ENCODE assay signal across 21 mouse cellular contexts in genomic region chr7:80095598-80096309, GRCm38 (mm10). TPM values are rescaled to one million over a fixed set of nuclear protein-coding genes. Genes with fewer than 3 reads are reported as not detected.
A peak's percentile ranks its signal among the peaks of the same experiment; 100 is the strongest.
DNase-seq lines count a peak whose midpoint lies in the region; ATAC-seq lines count a peak whose summit lies in the region.
"Had no signal": no experiment of that assay in that cellular context is flagged by ENCODE, and none has a peak within 500 bp of the region (broad histone marks: within the 10 kb centered on the region; RNA-seq: fewer than 3 reads in every experiment).

No protein-coding gene starts in this region.

- H3K4me1 ChIP-seq in hindbrain, embryonic 13.5 days (replicated peaks), result peaks cover 13% of the 10 kb centered on the region
- peaks cover 2% of the 10 kb centered on the region; the same call in 1 of the 2 replicates for H3K4me1 ChIP-seq in hindbrain, embryonic 10.5 days (replicated peaks)
- H3K4me1 ChIP-seq in midbrain, embryonic 12.5 days, result no peaks in the 10 kb centered on the region
- no peaks in the 10 kb centered on the region for H3K4me1 ChIP-seq in midbrain, embryonic 14.5 days (ENCODE audit: control insufficient read depth, insufficient read depth, low read length)

- no peak overlapping the region for H3K4me3 ChIP-seq in hindbrain, embryonic 13.5 days
- no peak overlapping the region for H3K4me3 ChIP-seq in hindbrain, embryonic 10.5 days
- H3K4me3 ChIP-seq in midbrain, embryonic 12.5 days, result no peak overlapping the region
- no peak overlapping the region for H3K4me3 ChIP-seq in midbrain, embryonic 14.5 days (replicated peaks; ENCODE audit: low read depth, low read length)
- H3K4me3 ChIP-seq: heart, embryonic 10.5 days; lung, embryonic 15.5 days; megakaryocyte, embryonic 14.5 days; midbrain, embryonic 15.5 days; stomach, embryonic 15.5 days had no signal

- H3K9me3 ChIP-seq in hindbrain, embryonic 13.5 days, result no peaks in the 10 kb centered on the region
- H3K9me3 ChIP-seq in hindbrain, embryonic 10.5 days, result no peaks in the 10 kb centered on the region
- H3K9me3 ChIP-seq in midbrain, embryonic 12.5 days, result no peaks in the 10 kb centered on the region
- no peaks in the 10 kb centered on the region for H3K9me3 ChIP-seq in midbrain, embryonic 14.5 days (ENCODE audit: control insufficient read depth, low read length)
- H3K9me3 ChIP-seq: heart, embryonic 10.5 days; lung, embryonic 15.5 days; megakaryocyte, embryonic 14.5 days; midbrain, embryonic 15.5 days; stomach, embryonic 15.5 days had no signal

- no peak overlapping the region for H3K4me2 ChIP-seq in hindbrain, embryonic 13.5 days
- H3K4me2 ChIP-seq in midbrain, embryonic 12.5 days (replicated peaks), result no peak overlapping the region
- H3K4me2 ChIP-seq in midbrain, embryonic 14.5 days (ENCODE audit: low read length), result no peak overlapping the region
- H3K4me2 ChIP-seq: lung, embryonic 15.5 days; midbrain, embryonic 15.5 days; stomach, embryonic 15.5 days had no signal

- WGBS in hindbrain, embryonic 13.5 days, result 89% methylated on average over 20 of the region's 20 CpGs
- 90% methylated on average over 20 of the region's 20 CpGs for WGBS in hindbrain, embryonic 10.5 days
- WGBS in midbrain, embryonic 12.5 days, result 93% methylated on average over 20 of the region's 20 CpGs
- WGBS in midbrain, embryonic 14.5 days, result 96% methylated on average over 20 of the region's 20 CpGs

- peaks cover 99% of the 10 kb centered on the region for H3K36me3 ChIP-seq in hindbrain, embryonic 13.5 days
- peaks cover 100% of the 10 kb centered on the region for H3K36me3 ChIP-seq in hindbrain, embryonic 10.5 days
- H3K36me3 ChIP-seq in midbrain, embryonic 12.5 days, result peaks cover 98% of the 10 kb centered on the region
- H3K36me3 ChIP-seq in midbrain, embryonic 14.5 days (ENCODE audit: control insufficient read depth, insufficient read depth, low read length), result peaks cover 97% of the 10 kb centered on the region

- no peaks in the 10 kb centered on the region for H3K27me3 ChIP-seq in hindbrain, embryonic 13.5 days
- no peaks in the 10 kb centered on the region for H3K27me3 ChIP-seq in hindbrain, embryonic 10.5 days (ENCODE audit: insufficient read depth, poor library complexity, severe bottlenecking)
- H3K27me3 ChIP-seq in midbrain, embryonic 12.5 days, result no peaks in the 10 kb centered on the region
- H3K27me3 ChIP-seq in midbrain, embryonic 14.5 days (ENCODE audit: control insufficient read depth, insufficient read depth, low read length), result no peaks in the 10 kb centered on the region
- H3K27me3 ChIP-seq: lung, embryonic 15.5 days; megakaryocyte, embryonic 14.5 days; midbrain, embryonic 15.5 days; stomach, embryonic 15.5 days had no signal

- no peak for ATAC-seq in hindbrain, embryonic 13.5 days (ENCODE audit: low FRiP score)
- no peak for ATAC-seq in midbrain, embryonic 12.5 days (ENCODE audit: low FRiP score, low read depth)
- ATAC-seq in midbrain, embryonic 14.5 days (ENCODE audit: low FRiP score, low TSS enrichment), result no peak
- ATAC-seq: activated CD4-positive, CD25-positive, alpha-beta regulatory T cell, adult 4 months; forebrain, embryonic 14.5 days; midbrain, embryonic 15.5 days had no signal

- H3K9ac ChIP-seq in hindbrain, embryonic 13.5 days, result peak overlapping the region; percentile 11; the same call in 1 of the 2 replicates
- no peak overlapping the region for H3K9ac ChIP-seq in midbrain, embryonic 12.5 days (replicated peaks)
- no peak overlapping the region for H3K9ac ChIP-seq in midbrain, embryonic 14.5 days (replicated peaks; ENCODE audit: low read length)
- H3K9ac ChIP-seq: lung, embryonic 15.5 days; midbrain, embryonic 15.5 days; stomach, embryonic 15.5 days had no signal

- no peak overlapping the region for H3K27ac ChIP-seq in hindbrain, embryonic 13.5 days
- H3K27ac ChIP-seq in hindbrain, embryonic 10.5 days, result no peak overlapping the region
- H3K27ac ChIP-seq in midbrain, embryonic 12.5 days (replicated peaks), result 0 out of 2 replicates have a peak overlapping the region, but pooled peaks have one; percentile 2
- no peak overlapping the region for H3K27ac ChIP-seq in midbrain, embryonic 14.5 days (replicated peaks; ENCODE audit: low read depth, low read length)
- H3K27ac ChIP-seq: lung, embryonic 15.5 days; midbrain, embryonic 15.5 days; stomach, embryonic 15.5 days had no signal

- peak; percentile 62 to 67 for DNase-seq in cerebellum, postnatal 25 days
- no peak for DNase-seq in cerebellum, adult 9-10 months
- no peak for DNase-seq in hindbrain, embryonic 10.5 days (ENCODE audit: low spot score)
- DNase-seq in midbrain, embryonic 14.5 days, result no peak
- DNase-seq: adrenal gland, adult 2 months; adrenal gland, postnatal 36 days; B cell, adult 2 months; gastrocnemius, postnatal 14 days; heart, postnatal 36 days; kidney, adult 11 months; kidney, postnatal 25 days; right cerebral cortex, postnatal 25 days had no signal

RNA-seq across cellular contexts. Expression of gene Idh2, which starts 19.4 kb away (rescaled TPM):
- 237 and 256 TPM in 2 replicates for polyA plus RNA-seq in hindbrain, embryonic 13.5 days (2015; fragmentation: Nextera tagmentation; extraction: Ambion mirVana)
- polyA plus RNA-seq in hindbrain, embryonic 10.5 days (2016; fragmentation: Nextera tagmentation; extraction: Ambion mirVana), result 429 and 446 TPM in 2 replicates
- 331 and 347 TPM in 2 replicates for polyA plus RNA-seq in midbrain, embryonic 12.5 days (2016; fragmentation: Nextera tagmentation; extraction: Ambion mirVana)
- polyA plus RNA-seq in midbrain, embryonic 14.5 days (2014; fragmentation: Nextera tagmentation; extraction: Ambion mirVana), result 203 and 232 TPM in 2 replicates

Comparison
In these comparisons a context has a peak if more than half of its experiments do, and no peak if none do; other contexts are left out.
1. DNase-seq: peak in cerebellum, postnatal 25 days (2 of 2); none in cerebellum, adult 9-10 months (single experiment), hindbrain, embryonic 10.5 days (single experiment) and midbrain, embryonic 14.5 days (single experiment).